15 mouse cellular contexts compared by ENCODE assay signal in the genomic region with DNA sequence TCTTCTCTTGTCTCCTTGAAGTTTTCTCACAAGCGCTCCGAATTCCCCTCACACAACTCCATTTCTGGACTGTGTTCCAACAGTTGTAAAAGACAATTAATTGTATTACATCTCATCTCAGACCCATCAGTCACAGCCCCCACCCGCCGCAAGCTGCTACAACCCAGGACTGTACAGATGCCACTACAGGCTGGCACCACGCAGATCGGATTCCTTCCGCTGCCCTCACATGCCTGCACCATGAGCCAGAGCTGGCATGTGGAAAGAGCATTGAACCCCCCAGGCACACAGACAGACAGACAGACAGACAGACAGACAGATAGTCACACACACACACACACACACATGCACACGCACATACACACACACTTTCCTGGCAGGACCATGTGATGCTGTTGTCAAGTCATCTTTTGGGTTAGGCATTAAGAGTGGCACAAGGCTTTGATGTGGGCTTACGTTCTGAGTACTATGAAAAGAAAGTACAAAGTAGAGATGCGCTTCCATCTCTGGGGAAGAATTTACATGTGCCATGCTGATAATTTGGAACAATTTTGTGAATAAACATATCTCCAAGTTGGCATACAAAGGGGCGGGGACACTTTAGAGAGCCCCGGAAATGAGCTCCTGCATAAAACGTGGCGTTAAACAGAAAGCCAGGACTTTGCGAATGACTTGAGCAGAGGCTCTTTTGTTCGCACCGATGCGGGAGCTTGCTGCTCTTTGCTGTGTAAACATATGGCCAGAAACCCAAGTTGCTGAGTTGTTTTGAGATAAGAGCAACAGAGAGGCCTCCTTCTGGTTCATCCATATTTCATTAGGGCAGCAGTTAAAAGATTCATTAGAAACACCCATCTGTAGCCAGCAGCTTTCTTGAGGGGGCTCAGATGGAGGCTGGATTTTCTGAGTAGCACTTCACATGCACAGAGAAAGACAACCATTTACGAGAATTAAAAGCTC. TPM values are rescaled to one million over a fixed set of nuclear protein-coding genes. Genes with fewer than 3 reads are reported as not detected.
DNase-seq lines count a peak whose midpoint lies in the region; ATAC-seq lines count a peak whose summit lies in the region.
"Had no signal": no experiment of that assay in that cellular context is flagged by ENCODE, and none has a peak within 500 bp of the region (broad histone marks: within the 10 kb centered on the region; RNA-seq: fewer than 3 reads in every experiment).

No protein-coding gene starts in this region.

- H3K27me3 ChIP-seq in heart, embryonic 12.5 days (replicated peaks) = no peaks in the 10 kb centered on the region
- no peaks in the 10 kb centered on the region; the same call in 1 of the 2 replicates for H3K27me3 ChIP-seq in midbrain, embryonic 10.5 days (ENCODE audit: low read depth, poor library complexity, severe bottlenecking)
- H3K27me3 ChIP-seq in midbrain, embryonic 11.5 days (ENCODE audit: control insufficient read depth, insufficient read depth, low read length) = no peaks in the 10 kb centered on the region
- no peaks in the 10 kb centered on the region for H3K27me3 ChIP-seq in embryonic facial prominence, embryonic 10.5 days (replicated peaks; ENCODE audit: low read depth, poor library complexity, severe bottlenecking)
- H3K27me3 ChIP-seq in kidney, embryonic 15.5 days = peaks cover 3% of the 10 kb centered on the region; the same call in 1 of the 2 replicates
- H3K27me3 ChIP-seq: heart, embryonic 15.5 days had no signal

- ATAC-seq in heart, embryonic 12.5 days (ENCODE audit: insufficient number of reproducible peaks, low FRiP score) = no peak
- ATAC-seq in midbrain, embryonic 11.5 days (ENCODE audit: low FRiP score) = no peak
- ATAC-seq in kidney, embryonic 15.5 days (replicated peaks; ENCODE audit: low FRiP score) = no peak
- ATAC-seq: inflammation-experienced regulatory T-cells, adult 6 months had no signal

- WGBS in heart, embryonic 12.5 days = 71% methylated on average over 19 of the region's 19 CpGs
- 80% methylated on average over 19 of the region's 19 CpGs for WGBS in midbrain, embryonic 10.5 days
- WGBS in midbrain, embryonic 11.5 days = 77% methylated on average over 19 of the region's 19 CpGs
- WGBS in embryonic facial prominence, embryonic 10.5 days = 85% methylated on average over 19 of the region's 19 CpGs
- WGBS in kidney, embryonic 15.5 days = 76% methylated on average over 19 of the region's 19 CpGs

- H3K4me3 ChIP-seq in heart, embryonic 12.5 days = no peak overlapping the region
- H3K4me3 ChIP-seq in midbrain, embryonic 10.5 days = no peak overlapping the region
- H3K4me3 ChIP-seq in midbrain, embryonic 11.5 days (ENCODE audit: low read depth, low read length) = no peak overlapping the region
- no peak overlapping the region for H3K4me3 ChIP-seq in embryonic facial prominence, embryonic 10.5 days
- no peak overlapping the region for H3K4me3 ChIP-seq in kidney, embryonic 15.5 days (replicated peaks)
- H3K4me3 ChIP-seq: heart, embryonic 15.5 days had no signal

- peak; percentile 59 for DNase-seq in heart, adult 11 months
- no peak for DNase-seq in midbrain, embryonic 10.5 days (ENCODE audit: low spot score)
- DNase-seq in midbrain, embryonic 11.5 days (ENCODE audit: low spot score, missing footprints) = no peak
- no peak for DNase-seq in embryonic facial prominence, embryonic 10.5 days (ENCODE audit: low spot score)
- peak; percentile 71 for DNase-seq in naive thymus-derived CD4-positive, alpha-beta T cell, adult 2 months (ENCODE audit: low read depth)
- DNase-seq in embryo, embryonic 10 days (ENCODE audit: low spot score) = no peak
- DNase-seq: adrenal gland, postnatal 10 days; B cell, adult 2 months; cerebellum, adult 11-12 months; right cerebral cortex, postnatal 4 days had no signal

- H3K9ac ChIP-seq in heart, embryonic 12.5 days = no peak overlapping the region
- H3K9ac ChIP-seq in midbrain, embryonic 11.5 days (ENCODE audit: low read length) = no peak overlapping the region
- H3K9ac ChIP-seq in kidney, embryonic 15.5 days = no peak overlapping the region
- H3K9ac ChIP-seq: heart, embryonic 15.5 days had no signal

- H3K36me3 ChIP-seq in heart, embryonic 12.5 days = no peaks in the 10 kb centered on the region
- no peaks in the 10 kb centered on the region for H3K36me3 ChIP-seq in midbrain, embryonic 10.5 days
- H3K36me3 ChIP-seq in midbrain, embryonic 11.5 days (ENCODE audit: control insufficient read depth, insufficient read depth, low read length) = no peaks in the 10 kb centered on the region
- H3K36me3 ChIP-seq in embryonic facial prominence, embryonic 10.5 days (replicated peaks) = no peaks in the 10 kb centered on the region
- no peaks in the 10 kb centered on the region for H3K36me3 ChIP-seq in kidney, embryonic 15.5 days
- H3K36me3 ChIP-seq: heart, embryonic 15.5 days had no signal

- no peak overlapping the region for H3K4me2 ChIP-seq in heart, embryonic 12.5 days
- H3K4me2 ChIP-seq in midbrain, embryonic 11.5 days = no peak overlapping the region
- H3K4me2 ChIP-seq in kidney, embryonic 15.5 days = no peak overlapping the region
- H3K4me2 ChIP-seq: heart, embryonic 15.5 days had no signal

- no peaks in the 10 kb centered on the region for H3K9me3 ChIP-seq in heart, embryonic 12.5 days (replicated peaks)
- no peaks in the 10 kb centered on the region for H3K9me3 ChIP-seq in midbrain, embryonic 10.5 days (replicated peaks)
- no peaks in the 10 kb centered on the region for H3K9me3 ChIP-seq in midbrain, embryonic 11.5 days (ENCODE audit: control insufficient read depth, low read length)
- no peaks in the 10 kb centered on the region for H3K9me3 ChIP-seq in embryonic facial prominence, embryonic 10.5 days
- no peaks in the 10 kb centered on the region for H3K9me3 ChIP-seq in kidney, embryonic 15.5 days (replicated peaks)
- H3K9me3 ChIP-seq: heart, embryonic 15.5 days had no signal

- peaks cover 54% of the 10 kb centered on the region for H3K4me1 ChIP-seq in heart, embryonic 12.5 days (replicated peaks)
- peaks cover 40% of the 10 kb centered on the region for H3K4me1 ChIP-seq in midbrain, embryonic 10.5 days
- peaks cover 3% of the 10 kb centered on the region; the same call in 1 of the 2 replicates for H3K4me1 ChIP-seq in midbrain, embryonic 11.5 days (ENCODE audit: control insufficient read depth, insufficient read depth, low read length)
- peaks cover 41% of the 10 kb centered on the region for H3K4me1 ChIP-seq in embryonic facial prominence, embryonic 10.5 days
- H3K4me1 ChIP-seq in kidney, embryonic 15.5 days = peaks cover 29% of the 10 kb centered on the region

- no peak overlapping the region for H3K27ac ChIP-seq in heart, embryonic 12.5 days (ENCODE audit: poor library complexity, severe bottlenecking)
- peak overlapping the region; percentile 42; the same call in 1 of the 2 replicates for H3K27ac ChIP-seq in midbrain, embryonic 10.5 days (replicated peaks)
- no peak overlapping the region for H3K27ac ChIP-seq in midbrain, embryonic 11.5 days (ENCODE audit: low read depth, low read length)
- peak overlapping the region; percentile 51; the same call in 1 of the 2 replicates for H3K27ac ChIP-seq in embryonic facial prominence, embryonic 10.5 days (replicated peaks)
- H3K27ac ChIP-seq in kidney, embryonic 15.5 days = no peak overlapping the region
- H3K27ac ChIP-seq: heart, embryonic 15.5 days; macrophage had no signal

RNA-seq across cellular contexts. Expression of a gene that starts 26.7 kb away (rescaled TPM):
- 2.3 and 2.5 TPM in 2 replicates for polyA plus RNA-seq in heart, embryonic 12.5 days (2016; fragmentation: Nextera tagmentation; extraction: Ambion mirVana)
- 1.4 and 2.0 TPM in 2 replicates for polyA plus RNA-seq in midbrain, embryonic 10.5 days (2016; fragmentation: Nextera tagmentation; extraction: Ambion mirVana)
- 0.82 and 0.87 TPM in 2 replicates for polyA plus RNA-seq in midbrain, embryonic 11.5 days (2014; fragmentation: Nextera tagmentation; extraction: Ambion mirVana)
- polyA plus RNA-seq in embryonic facial prominence, embryonic 10.5 days (2016; fragmentation: Nextera tagmentation; extraction: Ambion mirVana) = 1.7 and 2.3 TPM in 2 replicates
- polyA plus RNA-seq in kidney, embryonic 15.5 days (2015; fragmentation: Nextera tagmentation; extraction: Ambion mirVana) = 2.1 and 3.6 TPM in 2 replicates

Comparison
In these comparisons a context has a peak if more than half of its experiments do, and no peak if none do; other contexts are left out.
1. H3K27ac ChIP-seq: peak in midbrain, embryonic 10.5 days (single experiment) and embryonic facial prominence, embryonic 10.5 days (single experiment); none in heart, embryonic 12.5 days (single experiment), midbrain, embryonic 11.5 days (single experiment) and kidney, embryonic 15.5 days (single experiment).
2. DNase-seq: peak in heart, adult 11 months (single experiment) and naive thymus-derived CD4-positive, alpha-beta T cell, adult 2 months (single experiment); none in midbrain, embryonic 10.5 days (single experiment), midbrain, embryonic 11.5 days (single experiment), embryonic facial prominence, embryonic 10.5 days (single experiment) and embryo, embryonic 10 days (single experiment).